Mouse (Mus musculus): Measurements from ENCODE around the gene Timp4. TPM values are rescaled to one million over a fixed set of nuclear protein-coding genes. Genes with fewer than 3 reads are reported as not detected.

Timp4 gene
- not detected for total RNA-seq (2023)

DNA sequence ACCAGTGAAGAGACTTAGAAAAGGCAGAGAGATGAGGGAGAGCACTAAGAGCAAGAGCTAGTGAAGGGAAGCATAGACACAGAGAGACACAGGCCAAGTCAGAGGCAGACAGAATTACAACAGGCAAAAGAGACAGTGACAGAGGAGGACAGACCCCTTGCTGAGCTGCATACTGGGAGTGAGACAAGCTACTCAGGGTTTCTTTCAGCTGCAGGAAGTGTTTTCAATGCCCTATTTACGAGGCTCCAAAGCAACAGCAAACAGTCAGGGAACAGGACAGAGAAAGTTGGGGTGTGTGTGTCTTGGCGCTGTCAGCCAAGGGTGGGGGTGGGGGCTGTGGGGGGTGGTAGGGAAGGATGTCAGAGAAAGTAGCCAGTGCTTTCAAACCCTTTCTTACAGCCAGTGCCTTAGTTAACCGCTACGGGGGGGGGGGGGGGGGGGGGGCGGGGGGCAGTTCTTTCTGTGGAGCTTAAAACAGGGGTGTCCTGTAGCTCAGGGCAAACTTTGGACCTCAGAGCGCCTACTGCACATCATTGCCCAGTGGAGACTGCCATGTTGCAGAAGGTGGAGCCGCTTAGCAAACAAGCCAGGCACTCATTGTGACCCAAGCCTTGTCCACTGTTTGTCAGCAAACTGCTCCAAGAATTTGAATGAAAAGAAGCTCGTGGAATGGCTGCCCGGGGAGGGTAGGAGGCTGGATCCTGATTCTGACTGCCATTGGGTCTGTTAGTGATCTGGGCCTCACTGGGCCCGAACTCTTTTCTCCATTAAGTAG, at the start of gene Timp4:
Gene Timp4 (minus strand): TSS at position 107 of the 775 bp plus-strand sequence.

DNA sequence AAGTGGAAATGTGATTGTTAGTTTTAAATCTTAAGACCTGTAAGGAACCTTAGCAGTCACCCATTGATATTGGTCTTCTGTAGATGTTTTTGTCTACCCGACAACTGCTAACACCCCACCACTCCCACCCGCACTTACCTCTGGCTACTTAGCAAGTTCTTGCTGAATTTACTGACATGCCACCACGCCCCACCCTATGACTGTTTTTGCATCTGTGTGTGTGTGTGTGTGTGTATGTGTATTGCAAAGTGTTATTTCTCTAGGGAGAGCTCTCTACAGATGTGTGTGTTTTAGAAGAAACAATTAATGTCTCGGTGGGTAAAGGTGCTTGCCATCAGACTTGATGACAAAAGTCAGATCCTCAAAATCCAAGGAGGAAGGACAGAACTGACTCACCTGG, 25.0 kb downstream of the Timp4 start, which contains the start of gene Gm17482:
Gene Gm17482 (plus strand): TSS at position 301 of the 400 bp plus-strand sequence.

Other genes starting within 250 kb of the Timp4 start
- gene Tamm41, start 214.3 kb downstream of the Timp4 start, total RNA-seq (2023), result 1 to 10 TPM; 8.5 to 9.2 TPM
- gene Syn2, start 117.3 kb downstream of the Timp4 start, total RNA-seq (2023), result not detected
- not detected for gene Gm17482, start 24.9 kb downstream of the Timp4 start, total RNA-seq (2023)
- gene Pparg, start 108.7 kb upstream of the Timp4 start, total RNA-seq (2023), result 1 to 10 TPM; 1.7 to 2.7 TPM

Measured in neutrophil, adult 83 days (primary cell).